Mouse (Mus musculus) intestine, embryonic 16.5 days (tissue): Measurements from ENCODE around the gene Rabif. TPM values are rescaled to one million over a fixed set of nuclear protein-coding genes. Genes with fewer than 3 reads are reported as not detected.
"Not testable (repeated sequence)": the region's sequence is repeated elsewhere in the genome, so short reads cannot be mapped to it uniquely, and the experiment has no call there.

Source experiments
- ATAC-seq: fragments of 200-750 bp; cut with Nextera tagmentation; 2 replicates; pipeline ENCODE4 v1.8.0; 2017; ENCODE audit warnings: moderate TSS enrichment, moderate library complexity
- H3K27ac ChIP-seq: fragments of 300-500 bp; sonication (generic); 2 replicates; pipeline ENCODE4 v1.5.1; 2014; ENCODE audit warnings: mild to moderate bottlenecking, low read length
- H3K27me3 ChIP-seq: fragments of 300-500 bp; sonication (generic); replicated peaks from 2 replicates; pipeline ENCODE4 v1.6.1; 2014; ENCODE audit warnings: low read length, control low read depth, mixed read lengths; ENCODE audit not compliant: control insufficient read depth, insufficient read depth
- H3K36me3 ChIP-seq: fragments of 300-500 bp; sonication (generic); 2 replicates; pipeline ENCODE4 v1.6.1; 2014; ENCODE audit warnings: low read length, control low read depth; ENCODE audit not compliant: control insufficient read depth, insufficient read depth
- H3K4me1 ChIP-seq: fragments of 300-500 bp; sonication (generic); 2 replicates; pipeline ENCODE4 v1.6.1; 2014; ENCODE audit warnings: low read length, control low read depth, mixed read lengths; ENCODE audit not compliant: control insufficient read depth, insufficient read depth
- H3K4me2 ChIP-seq: fragments of 300-500 bp; sonication (generic); 2 replicates; pipeline ENCODE4 v1.6.1; 2014; ENCODE audit warnings: low read depth, low read length, control low read depth
- H3K4me3 ChIP-seq: fragments of 300-500 bp; sonication (generic); 2 replicates; pipeline ENCODE4 v1.5.1; 2014; ENCODE audit warnings: mild to moderate bottlenecking, low read length
- H3K9ac ChIP-seq: fragments of 300-500 bp; sonication (generic); 2 replicates; pipeline ENCODE4 v1.6.1; 2014; ENCODE audit warnings: low read depth, low read length
- H3K9me3 ChIP-seq: fragments of 300-500 bp; sonication (generic); 2 replicates; pipeline ENCODE4 v1.6.1; 2016; ENCODE audit warnings: low read length, control low read depth; ENCODE audit not compliant: control insufficient read depth
- WGBS: fragments of 180-500 bp; shearing (Covaris S2); extraction: QIAGEN DNeasy Blood & Tissue Kit; methylation state at CpG from one replicate; pipeline ENCODE4 v1.1.7; 2014; 5-methylcytosine and 5-hydroxymethylcytosine counted together
- polyA plus RNA-seq: library from polyadenylated mRNA; unstranded; fragments of >200 nt; fragmentation: Nextera tagmentation; extraction: Ambion mirVana; gene quantifications from 2 replicates; pipeline ENCODE4 v1.2.1, GENCODE M21; 2015

The Rabif gene
- polyA plus RNA-seq, 1 experiment from 2014 or later = 41.2 TPM

DNA sequence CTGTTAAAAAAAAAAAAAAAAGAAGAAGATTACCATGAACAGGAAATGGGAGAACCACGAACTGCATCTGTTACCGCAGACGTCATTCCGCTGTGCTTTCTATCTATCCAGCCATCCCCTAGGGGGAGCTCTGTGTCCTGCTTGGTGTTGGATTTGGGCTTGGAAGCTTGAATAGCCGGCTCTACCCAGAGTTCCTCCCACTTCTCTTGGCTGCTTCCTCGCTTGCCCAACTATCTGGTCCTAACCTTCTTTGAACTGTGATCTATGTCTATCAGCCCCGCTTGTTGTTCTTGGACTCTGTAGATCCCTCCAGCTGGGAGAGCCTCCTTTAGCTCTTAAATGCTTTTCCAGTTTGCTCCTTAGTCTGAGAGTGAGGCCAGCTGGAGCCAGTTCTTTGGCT, 24.2 kb downstream of the Rabif start:
- Histone ChIP-seq H3K9me3 (no peaks in the 10 kb centered on the region), H3K4me1 (peaks cover 19% of the 10 kb centered on the region), H3K27me3 (no peaks in the 10 kb centered on the region), H3K36me3 (no peaks in the 10 kb centered on the region), H3K4me2 (no peak overlapping the region), H3K27ac (no peak overlapping the region), H3K9ac (no peak overlapping the region), H3K4me3 (no peak overlapping the region)
- peak; percentile 62 for ATAC-seq
- 8% methylated on average over 7 of the region's 7 CpGs for WGBS

DNA sequence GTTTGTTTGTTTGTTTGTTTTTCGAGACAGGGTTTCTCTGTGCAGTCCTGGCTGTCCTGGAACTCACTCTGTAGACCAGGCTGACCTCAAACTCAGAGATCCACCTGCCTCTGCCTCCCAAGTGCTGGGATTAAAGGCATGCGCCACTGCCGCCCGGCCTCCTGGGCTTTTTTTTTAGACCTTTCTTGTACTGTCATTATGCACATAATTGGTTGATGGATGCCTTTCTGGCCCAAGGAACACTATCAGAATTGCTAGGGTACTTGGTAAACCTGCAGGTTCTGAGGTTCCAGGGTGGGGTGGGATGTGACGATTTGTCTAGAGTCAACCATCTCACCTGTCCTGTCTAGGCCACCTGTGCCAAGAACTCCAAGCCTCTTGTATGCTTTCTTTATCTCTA, 24.8 kb downstream of the Rabif start:
- ATAC-seq, H3K27ac ChIP-seq, H3K9ac ChIP-seq, H3K9me3 ChIP-seq, H3K36me3 ChIP-seq, H3K4me2 ChIP-seq, H3K4me3 ChIP-seq, H3K27me3 ChIP-seq: not testable (repeated sequence)
- peaks cover 16% of the 10 kb centered on the region; the same call in 1 of the 2 replicates for H3K4me1 ChIP-seq
- WGBS = 90% methylated on average over 5 of the region's 5 CpGs

DNA sequence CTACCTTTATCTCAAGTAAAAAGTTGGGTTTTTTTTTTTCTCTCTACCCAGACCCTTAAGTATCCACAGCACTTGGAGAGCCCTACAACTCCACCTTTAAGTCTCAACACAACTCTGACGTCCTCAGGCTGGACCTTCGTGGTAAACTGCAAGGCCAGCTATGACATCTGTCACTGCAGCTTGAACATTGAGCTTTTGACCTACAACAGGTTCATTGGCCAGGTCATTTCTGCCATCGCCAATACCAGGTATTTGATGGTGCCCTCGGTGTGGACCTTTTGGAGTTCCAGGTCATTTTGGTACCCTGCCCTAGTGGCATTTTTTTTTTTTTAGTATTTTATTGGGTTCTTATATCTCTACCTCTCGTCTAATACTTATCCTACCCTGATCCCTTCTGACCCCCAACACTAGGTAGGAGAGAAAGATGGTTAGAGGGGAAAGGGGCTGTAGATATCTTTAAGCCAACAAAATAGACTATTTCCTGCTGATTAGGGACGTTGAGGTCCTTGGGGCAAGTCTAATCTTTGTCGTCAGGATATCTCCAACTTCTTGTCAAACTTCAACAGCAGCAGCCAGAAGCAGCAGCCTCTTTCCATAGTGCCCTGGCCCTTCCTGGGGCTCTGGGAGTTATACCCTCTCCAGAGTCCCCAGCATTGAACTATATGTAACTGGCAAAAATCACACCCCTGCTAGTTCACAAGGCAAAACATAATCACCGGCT, 25.7 kb downstream of the Rabif start:
- 75% methylated on average over 8 of the region's 8 CpGs for WGBS
- H3K27me3 ChIP-seq = no peaks in the 10 kb centered on the region
- ATAC-seq = no peak
- H3K4me1 ChIP-seq = peaks cover 16% of the 10 kb centered on the region; the same call in 1 of the 2 replicates
- H3K9ac ChIP-seq = 0 out of 2 replicates have a peak overlapping the region, but pooled peaks have one; percentile 2
- H3K27ac ChIP-seq = peak overlapping the region; percentile 4
- no peaks in the 10 kb centered on the region for H3K9me3 ChIP-seq
- no peak overlapping the region for H3K4me3 ChIP-seq
- no peaks in the 10 kb centered on the region for H3K36me3 ChIP-seq
- H3K4me2 ChIP-seq = no peak overlapping the region

DNA sequence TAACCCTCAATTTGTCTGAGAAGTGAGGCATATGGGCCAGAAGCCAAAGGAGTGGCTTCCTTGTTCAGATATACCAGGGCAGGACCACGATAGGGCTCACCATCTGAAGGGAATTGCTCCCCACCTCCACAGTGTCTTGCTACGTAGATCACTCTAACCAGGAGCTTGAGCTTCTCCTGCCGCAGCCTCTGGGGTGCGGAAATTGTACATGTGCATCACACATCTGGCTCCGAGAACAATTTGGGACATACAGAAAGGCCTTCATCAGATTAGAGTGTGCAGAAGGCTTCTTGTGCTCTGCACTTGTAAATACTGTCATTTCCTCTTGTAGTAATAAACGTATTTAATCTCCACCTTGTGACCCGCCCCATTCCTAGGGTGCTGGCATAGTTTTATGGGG, 26.7 kb downstream of the Rabif start:
- peaks cover 16% of the 10 kb centered on the region; the same call in 1 of the 2 replicates for H3K4me1 ChIP-seq
- WGBS = 61% methylated on average over 7 of the region's 7 CpGs
- H3K9me3 ChIP-seq = no peaks in the 10 kb centered on the region
- no peak overlapping the region for H3K4me2 ChIP-seq
- no peaks in the 10 kb centered on the region for H3K27me3 ChIP-seq
- H3K36me3 ChIP-seq = no peaks in the 10 kb centered on the region
- H3K4me3 ChIP-seq = no peak overlapping the region
- H3K9ac ChIP-seq = no peak overlapping the region
- H3K27ac ChIP-seq = peak overlapping the region; percentile 4
- ATAC-seq = peak; percentile 45

DNA sequence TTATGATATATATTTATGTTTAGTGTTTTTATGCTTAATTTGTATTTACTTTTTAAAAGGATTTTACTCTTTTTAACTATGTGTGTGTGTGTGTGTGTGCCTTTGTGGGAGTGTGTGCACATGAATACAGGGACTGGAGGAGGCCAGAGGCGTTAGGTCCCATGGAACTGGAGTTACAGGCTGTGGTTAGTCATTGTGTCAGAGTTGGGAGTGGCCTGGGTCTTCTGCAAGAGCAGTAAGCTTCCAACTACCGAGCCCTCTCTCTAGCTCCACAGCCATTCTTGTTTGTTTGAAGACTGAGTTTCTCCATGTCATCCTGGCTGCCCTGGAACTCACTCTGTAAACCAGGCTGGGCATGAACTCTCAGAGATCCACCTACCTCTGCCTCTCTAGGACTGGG, 27.9 kb downstream of the Rabif start:
- peak overlapping the region; percentile 54 for H3K27ac ChIP-seq
- ATAC-seq = no peak
- H3K9me3 ChIP-seq = no peaks in the 10 kb centered on the region
- no peak overlapping the region for H3K4me3 ChIP-seq
- WGBS = 36% methylated on average over 2 of the region's 2 CpGs
- no peaks in the 10 kb centered on the region for H3K36me3 ChIP-seq
- no peak overlapping the region for H3K4me2 ChIP-seq
- H3K9ac ChIP-seq = no peak overlapping the region
- no peaks in the 10 kb centered on the region for H3K27me3 ChIP-seq
- peaks cover 21% of the 10 kb centered on the region for H3K4me1 ChIP-seq

DNA sequence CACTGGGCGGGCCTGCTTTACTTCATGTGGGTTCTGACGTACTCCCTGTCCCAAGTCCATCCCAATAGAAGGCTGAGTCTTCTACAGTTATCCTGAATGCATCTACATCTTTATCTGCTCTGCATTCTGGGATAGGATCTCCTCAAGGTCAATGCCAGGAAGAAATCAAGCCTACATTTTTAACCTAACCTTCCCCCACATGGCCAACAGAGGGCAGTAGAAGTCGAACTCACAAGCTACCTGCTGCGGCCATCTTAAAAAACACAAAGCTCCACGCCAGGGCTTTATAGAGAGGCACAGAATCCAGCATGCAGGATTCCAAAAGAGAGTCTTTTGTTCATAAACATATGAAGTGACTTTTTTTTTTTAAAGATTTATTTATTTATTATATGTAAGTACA, 30.0 kb downstream of the Rabif start:
- Histone ChIP-seq H3K9me3 (no peaks in the 10 kb centered on the region), H3K9ac (no peak overlapping the region), H3K4me2 (no peak overlapping the region), H3K36me3 (no peaks in the 10 kb centered on the region), H3K27me3 (no peaks in the 10 kb centered on the region), H3K27ac (no peak overlapping the region), H3K4me3 (no peak overlapping the region), H3K4me1 (peaks cover 21% of the 10 kb centered on the region)
- WGBS = 76% methylated on average over 5 of the region's 5 CpGs
- ATAC-seq = no peak

DNA sequence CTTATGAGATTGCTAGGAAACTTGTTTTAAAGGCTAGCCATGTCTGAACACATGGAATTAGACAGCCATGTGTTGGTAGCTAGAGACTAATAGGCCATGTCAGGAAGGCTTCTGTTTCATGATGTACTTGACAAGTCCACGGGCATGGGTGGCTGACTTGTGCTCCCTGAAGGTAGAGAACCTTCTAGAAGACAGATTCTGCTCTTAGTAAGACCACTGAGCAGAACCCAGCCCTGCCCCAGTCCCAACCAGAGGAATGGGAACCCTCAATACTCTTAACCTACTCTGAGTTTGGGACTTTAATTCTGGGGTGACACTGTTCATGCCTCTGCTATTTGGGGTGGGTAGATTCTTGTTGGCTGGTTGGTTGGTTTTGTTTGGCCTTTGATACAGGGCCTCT, 30.6 kb downstream of the Rabif start:
- peaks cover 21% of the 10 kb centered on the region for H3K4me1 ChIP-seq
- no peak overlapping the region for H3K9ac ChIP-seq
- H3K4me3 ChIP-seq = no peak overlapping the region
- no peaks in the 10 kb centered on the region for H3K27me3 ChIP-seq
- WGBS = 93% methylated on average over 1 of the region's 1 CpGs
- H3K36me3 ChIP-seq = no peaks in the 10 kb centered on the region
- no peak overlapping the region for H3K27ac ChIP-seq
- no peak for ATAC-seq
- no peak overlapping the region for H3K4me2 ChIP-seq
- no peaks in the 10 kb centered on the region for H3K9me3 ChIP-seq

DNA sequence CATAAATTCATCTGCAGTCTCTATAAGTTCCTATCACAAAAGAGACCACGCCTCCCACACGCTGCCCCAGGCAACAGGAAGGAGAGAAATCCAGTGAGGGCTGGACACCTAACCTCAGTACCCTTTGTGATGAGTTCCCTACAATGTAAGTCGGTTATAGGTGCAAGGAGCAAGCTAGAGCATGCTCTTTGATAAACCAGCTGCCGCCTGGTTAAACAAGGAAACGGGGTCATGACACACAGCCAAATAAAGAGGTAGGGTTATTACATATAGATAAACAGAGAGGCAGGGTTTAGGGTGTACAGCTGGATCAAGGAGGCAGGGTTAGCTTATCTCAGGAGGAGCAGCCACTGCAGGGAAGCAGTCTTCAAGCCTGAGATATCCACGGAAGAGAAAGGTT, 32.3 kb downstream of the Rabif start:
- H3K4me3 ChIP-seq = no peak overlapping the region
- H3K9ac ChIP-seq = no peak overlapping the region
- H3K27ac ChIP-seq = peak overlapping the region; percentile 24; the same call in 1 of the 2 replicates
- H3K9me3 ChIP-seq = no peaks in the 10 kb centered on the region
- H3K36me3 ChIP-seq = no peaks in the 10 kb centered on the region
- no peak overlapping the region for H3K4me2 ChIP-seq
- H3K4me1 ChIP-seq = peaks cover 19% of the 10 kb centered on the region
- ATAC-seq = peak; percentile 91
- WGBS = 39% methylated on average over 6 of the region's 6 CpGs
- H3K27me3 ChIP-seq = no peaks in the 10 kb centered on the region

DNA sequence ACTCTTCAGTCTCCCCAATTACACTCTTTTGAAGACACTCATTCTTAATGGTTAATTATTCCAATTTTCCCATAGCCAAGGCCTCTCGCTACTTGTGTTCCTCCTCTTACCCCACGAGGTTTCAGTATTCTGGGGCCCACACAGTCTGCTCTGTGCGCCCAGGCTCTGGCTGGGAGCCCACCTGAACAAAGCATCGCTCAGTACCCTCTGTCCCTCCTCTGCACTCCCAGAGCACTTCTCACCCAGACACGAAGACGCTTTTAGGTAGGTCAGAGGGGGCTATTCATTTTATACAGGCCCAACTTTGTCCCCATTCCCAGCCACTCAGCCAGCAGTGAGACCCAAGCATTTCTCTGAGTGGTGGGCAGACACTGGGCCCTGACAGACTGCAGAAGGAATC, 36.2 kb downstream of the Rabif start:
- Histone ChIP-seq H3K27ac (no peak overlapping the region), H3K4me1 (peaks cover 8% of the 10 kb centered on the region; the same call in 1 of the 2 replicates), H3K4me3 (no peak overlapping the region), H3K36me3 (no peaks in the 10 kb centered on the region), H3K9ac (no peak overlapping the region), H3K27me3 (no peaks in the 10 kb centered on the region), H3K4me2 (no peak overlapping the region), H3K9me3 (no peaks in the 10 kb centered on the region)
- 77% methylated on average over 6 of the region's 6 CpGs for WGBS
- ATAC-seq = no peak

DNA sequence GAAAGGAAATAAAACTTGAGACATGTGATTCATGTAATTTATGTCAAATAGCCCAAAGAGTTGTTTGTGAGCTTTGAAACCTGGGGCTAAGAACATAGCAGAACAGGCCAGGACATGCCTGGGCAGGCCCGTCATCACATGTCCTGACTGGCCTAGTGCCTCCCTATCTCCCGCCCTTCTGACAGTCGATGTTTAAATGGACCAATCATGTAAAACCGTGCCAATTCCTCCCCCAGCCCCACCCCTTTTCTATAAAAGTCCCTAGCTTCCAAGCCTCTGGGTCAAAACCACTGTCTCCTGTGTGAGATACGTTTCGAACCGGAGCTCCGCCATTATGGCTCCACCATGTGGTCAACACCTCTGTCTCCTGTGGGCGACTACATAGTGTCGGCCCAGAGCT, 39.3 kb downstream of the Rabif start:
- not testable (repeated sequence) for H3K4me2 ChIP-seq, H3K36me3 ChIP-seq, H3K27ac ChIP-seq, H3K9me3 ChIP-seq, H3K4me1 ChIP-seq, H3K4me3 ChIP-seq, H3K9ac ChIP-seq, ATAC-seq, H3K27me3 ChIP-seq
- WGBS = 87% methylated on average over 10 of the region's 10 CpGs
